Comparison of ENCODE assay signal across 19 mouse cellular contexts in the genomic region with DNA sequence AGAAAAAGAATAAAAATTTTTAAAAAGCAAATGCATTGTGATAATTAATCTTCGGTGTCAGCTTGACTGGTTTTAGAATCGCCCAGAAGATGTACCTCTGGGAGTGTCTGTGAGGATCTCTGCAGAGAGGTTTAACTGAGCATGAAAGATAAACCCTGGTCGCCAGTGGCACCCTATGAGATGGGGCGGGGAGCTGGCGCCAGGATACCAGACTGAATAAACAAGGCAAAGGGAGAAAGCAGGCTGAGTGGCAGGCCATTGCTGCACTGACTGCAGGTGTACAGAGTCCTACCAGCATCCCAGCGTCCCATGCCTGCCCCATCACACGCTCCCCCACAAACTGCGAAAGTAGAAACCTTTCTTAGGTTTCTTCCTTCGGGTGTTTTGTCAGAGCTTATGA. TPM values are rescaled to one million over a fixed set of nuclear protein-coding genes. Genes with fewer than 3 reads are reported as not detected.
DNase-seq lines count a peak whose midpoint lies in the region; ATAC-seq and TF ChIP-seq lines count a peak whose summit lies in the region.
"Had no signal": no experiment of that assay in that cellular context is flagged by ENCODE, and none has a peak within 500 bp of the region (broad histone marks: within the 10 kb centered on the region; RNA-seq: fewer than 3 reads in every experiment).

No protein-coding gene starts in this region.

- no peak overlapping the region for H3K4me3 ChIP-seq in midbrain, embryonic 14.5 days (replicated peaks; ENCODE audit: low read depth, low read length)
- no peak overlapping the region for H3K4me3 ChIP-seq in midbrain, embryonic 11.5 days (ENCODE audit: low read depth, low read length)
- no peak overlapping the region for H3K4me3 ChIP-seq in liver, embryonic 14.5 days (ENCODE audit: insufficient read depth in 1 of 2, low read depth in 2 of 2, low read length in 2 of 2)
- H3K4me3 ChIP-seq in stomach, postnatal 0 days (ENCODE audit: low read depth, low read length): no peak overlapping the region
- no peak overlapping the region for H3K4me3 ChIP-seq in hindbrain, embryonic 13.5 days
- H3K4me3 ChIP-seq: embryonic facial prominence, embryonic 13.5 days; forebrain, embryonic 15.5 days; left cerebral cortex, adult 2 months; limb, embryonic 10.5 days; midbrain, embryonic 10.5 days had no signal

- no peaks in the 10 kb centered on the region for H3K36me3 ChIP-seq in midbrain, embryonic 14.5 days (ENCODE audit: control insufficient read depth, insufficient read depth, low read length)
- H3K36me3 ChIP-seq in midbrain, embryonic 11.5 days (ENCODE audit: control insufficient read depth, insufficient read depth, low read length): no peaks in the 10 kb centered on the region
- H3K36me3 ChIP-seq in liver, embryonic 14.5 days (replicated peaks; ENCODE audit: control insufficient read depth, insufficient read depth, low read depth): no peaks in the 10 kb centered on the region
- H3K36me3 ChIP-seq in stomach, postnatal 0 days (ENCODE audit: control insufficient read depth, insufficient read depth, low read length): no peaks in the 10 kb centered on the region
- H3K36me3 ChIP-seq in hindbrain, embryonic 13.5 days: no peaks in the 10 kb centered on the region
- H3K36me3 ChIP-seq: embryonic facial prominence, embryonic 13.5 days; forebrain, embryonic 15.5 days; limb, embryonic 10.5 days; midbrain, embryonic 10.5 days had no signal

- 56% methylated on average over 9 of the region's 9 CpGs for WGBS in midbrain, embryonic 14.5 days
- WGBS in midbrain, embryonic 11.5 days: 50% methylated on average over 9 of the region's 9 CpGs
- WGBS in liver, embryonic 14.5 days (ENCODE audit: insufficient replicate concordance): 47% methylated on average over 9 of the region's 9 CpGs
- WGBS in stomach, postnatal 0 days: 48% methylated on average over 9 of the region's 9 CpGs
- WGBS in hindbrain, embryonic 13.5 days: 56% methylated on average over 9 of the region's 9 CpGs

- H3K9me3 ChIP-seq in midbrain, embryonic 14.5 days (ENCODE audit: control insufficient read depth, low read length): no peaks in the 10 kb centered on the region
- H3K9me3 ChIP-seq in midbrain, embryonic 11.5 days (ENCODE audit: control insufficient read depth, low read length): no peaks in the 10 kb centered on the region
- H3K9me3 ChIP-seq in liver, embryonic 14.5 days (ENCODE audit: control insufficient read depth, low read length): no peaks in the 10 kb centered on the region
- H3K9me3 ChIP-seq in stomach, postnatal 0 days (ENCODE audit: control insufficient read depth, low read length): no peaks in the 10 kb centered on the region
- no peaks in the 10 kb centered on the region for H3K9me3 ChIP-seq in hindbrain, embryonic 13.5 days
- H3K9me3 ChIP-seq: forebrain, embryonic 15.5 days; limb, embryonic 10.5 days; midbrain, embryonic 10.5 days had no signal

- no peaks in the 10 kb centered on the region for H3K27me3 ChIP-seq in midbrain, embryonic 14.5 days (ENCODE audit: control insufficient read depth, insufficient read depth, low read length)
- no peaks in the 10 kb centered on the region for H3K27me3 ChIP-seq in midbrain, embryonic 11.5 days (ENCODE audit: control insufficient read depth, insufficient read depth, low read length)
- no peaks in the 10 kb centered on the region for H3K27me3 ChIP-seq in liver, embryonic 14.5 days (ENCODE audit: control insufficient read depth, insufficient read depth, low read length)
- H3K27me3 ChIP-seq in stomach, postnatal 0 days (ENCODE audit: control insufficient read depth, insufficient read depth, low read length): no peaks in the 10 kb centered on the region
- H3K27me3 ChIP-seq in hindbrain, embryonic 13.5 days: no peaks in the 10 kb centered on the region
- H3K27me3 ChIP-seq: embryonic facial prominence, embryonic 13.5 days; forebrain, embryonic 15.5 days had no signal

- no peak for TF ChIP-seq EP300 in liver, embryonic 14.5 days (IDR thresholded peaks at IDR 0.05; ENCODE audit: low read depth)
- no peak for TF ChIP-seq EP300 in stomach, postnatal 0 days (optimal IDR thresholded peaks at IDR 0.05)

- H3K4me1 ChIP-seq in midbrain, embryonic 14.5 days (ENCODE audit: control insufficient read depth, insufficient read depth, low read length): no peaks in the 10 kb centered on the region
- no peaks in the 10 kb centered on the region for H3K4me1 ChIP-seq in midbrain, embryonic 11.5 days (ENCODE audit: control insufficient read depth, insufficient read depth, low read length)
- no peaks in the 10 kb centered on the region for H3K4me1 ChIP-seq in liver, embryonic 14.5 days (replicated peaks; ENCODE audit: control insufficient read depth in 2 of 2, insufficient read depth in 2 of 2, low read length in 1 of 2)
- no peaks in the 10 kb centered on the region for H3K4me1 ChIP-seq in stomach, postnatal 0 days (replicated peaks; ENCODE audit: control insufficient read depth, insufficient read depth)
- H3K4me1 ChIP-seq in hindbrain, embryonic 13.5 days (replicated peaks): peaks cover 6% of the 10 kb centered on the region
- H3K4me1 ChIP-seq: embryonic facial prominence, embryonic 13.5 days; forebrain, embryonic 15.5 days had no signal

- no peak overlapping the region for H3K4me2 ChIP-seq in midbrain, embryonic 14.5 days (ENCODE audit: low read length)
- H3K4me2 ChIP-seq in midbrain, embryonic 11.5 days: no peak overlapping the region
- H3K4me2 ChIP-seq in liver, embryonic 14.5 days (ENCODE audit: low read depth): no peak overlapping the region
- H3K4me2 ChIP-seq in stomach, postnatal 0 days (replicated peaks; ENCODE audit: low read depth): no peak overlapping the region
- H3K4me2 ChIP-seq in hindbrain, embryonic 13.5 days: no peak overlapping the region
- H3K4me2 ChIP-seq: embryonic facial prominence, embryonic 13.5 days; forebrain, embryonic 15.5 days had no signal

- no peak overlapping the region for H3K9ac ChIP-seq in midbrain, embryonic 14.5 days (replicated peaks; ENCODE audit: low read length)
- H3K9ac ChIP-seq in midbrain, embryonic 11.5 days (ENCODE audit: low read length): no peak overlapping the region
- no peak overlapping the region for H3K9ac ChIP-seq in liver, embryonic 14.5 days (replicated peaks)
- no peak overlapping the region for H3K9ac ChIP-seq in stomach, postnatal 0 days (ENCODE audit: low read length)
- no peak overlapping the region for H3K9ac ChIP-seq in hindbrain, embryonic 13.5 days
- H3K9ac ChIP-seq: embryonic facial prominence, embryonic 13.5 days; forebrain, embryonic 15.5 days had no signal

- peak; percentile 10 to 16 for DNase-seq in cerebellum, postnatal 10 days
- DNase-seq in cerebellum, postnatal 4 days (ENCODE audit: low spot score in 2 of 2): no peak
- DNase-seq in midbrain, embryonic 14.5 days: peak; percentile 12
- DNase-seq in midbrain, embryonic 11.5 days (ENCODE audit: low spot score, missing footprints): no peak
- DNase-seq in liver, embryonic 14.5 days (ENCODE audit: low read depth in 3 of 3, low spot score in 3 of 3): peak in 1 of 3 experiments; percentile 30
- peak; percentile 45 for DNase-seq in stomach, postnatal 0 days (ENCODE audit: low spot score)
- DNase-seq in adipocyte (ENCODE audit: low spot score): no peak
- DNase-seq: gastrocnemius, postnatal 36 days; layer of hippocampus, adult 9-11 months; lung, adult 2 months; lung, postnatal 36 days; right cerebral cortex, adult 18-20 months; thymus, postnatal 4 days had no signal

- ATAC-seq in midbrain, embryonic 14.5 days (ENCODE audit: low FRiP score, low TSS enrichment): no peak
- no peak for ATAC-seq in midbrain, embryonic 11.5 days (ENCODE audit: low FRiP score)
- peak; percentile 45; the same call in 1 of the 2 replicates for ATAC-seq in liver, embryonic 14.5 days (ENCODE audit: insufficient read depth)
- ATAC-seq in stomach, postnatal 0 days (ENCODE audit: low FRiP score, low TSS enrichment): peak; percentile 71; the same call in 1 of the 2 replicates
- ATAC-seq in hindbrain, embryonic 13.5 days (ENCODE audit: low FRiP score): no peak
- ATAC-seq: forebrain, embryonic 15.5 days had no signal

- TF ChIP-seq CTCF in liver, embryonic 14.5 days (IDR thresholded peaks at IDR 0.05; ENCODE audit: low read depth): no peak
- TF ChIP-seq CTCF in stomach, postnatal 0 days (IDR thresholded peaks at IDR 0.05; ENCODE audit: low read depth): no peak

- H3K27ac ChIP-seq in midbrain, embryonic 14.5 days (replicated peaks; ENCODE audit: low read depth, low read length): no peak overlapping the region
- H3K27ac ChIP-seq in midbrain, embryonic 11.5 days (ENCODE audit: low read depth, low read length): no peak overlapping the region
- H3K27ac ChIP-seq in liver, embryonic 14.5 days: no peak overlapping the region
- H3K27ac ChIP-seq in stomach, postnatal 0 days (replicated peaks): no peak overlapping the region
- H3K27ac ChIP-seq in hindbrain, embryonic 13.5 days: no peak overlapping the region
- H3K27ac ChIP-seq: embryonic facial prominence, embryonic 13.5 days; forebrain, embryonic 15.5 days; left cerebral cortex, adult 2 months; limb, embryonic 10.5 days; midbrain, embryonic 10.5 days had no signal

RNA-seq across cellular contexts. Expression of a gene that starts 49.2 kb away (rescaled TPM):
- polyA plus RNA-seq in midbrain, embryonic 14.5 days (2014; fragmentation: Nextera tagmentation; extraction: Ambion mirVana): 12.1 and 13.7 TPM in 2 replicates
- polyA plus RNA-seq in midbrain, embryonic 11.5 days (2014; fragmentation: Nextera tagmentation; extraction: Ambion mirVana): 14.6 and 15.8 TPM in 2 replicates
- polyA plus RNA-seq in liver, embryonic 14.5 days (2012; rRNA removed): 1.5 and 2.1 TPM in 2 replicates
- 4.7 and 5.9 TPM in 2 replicates for polyA plus RNA-seq in liver, embryonic 14.5 days (2014; fragmentation: Nextera tagmentation; extraction: Ambion mirVana)
- polyA plus RNA-seq in stomach, postnatal 0 days (2015; fragmentation: Nextera tagmentation; extraction: Ambion mirVana): 32.4 and 33.5 TPM in 2 replicates
- 15.3 and 16.5 TPM in 2 replicates for polyA plus RNA-seq in hindbrain, embryonic 13.5 days (2015; fragmentation: Nextera tagmentation; extraction: Ambion mirVana)

Comparison
In these comparisons a context has a peak if more than half of its experiments do, and no peak if none do; other contexts are left out.
1. DNase-seq: peak in cerebellum, postnatal 10 days (2 of 2), midbrain, embryonic 14.5 days (single experiment) and stomach, postnatal 0 days (single experiment); none in cerebellum, postnatal 4 days (0 of 2), midbrain, embryonic 11.5 days (single experiment) and adipocyte (single experiment).
2. ATAC-seq: peak in liver, embryonic 14.5 days (single experiment) and stomach, postnatal 0 days (single experiment); none in midbrain, embryonic 14.5 days (single experiment), midbrain, embryonic 11.5 days (single experiment) and hindbrain, embryonic 13.5 days (single experiment).